In the genomic region with DNA sequence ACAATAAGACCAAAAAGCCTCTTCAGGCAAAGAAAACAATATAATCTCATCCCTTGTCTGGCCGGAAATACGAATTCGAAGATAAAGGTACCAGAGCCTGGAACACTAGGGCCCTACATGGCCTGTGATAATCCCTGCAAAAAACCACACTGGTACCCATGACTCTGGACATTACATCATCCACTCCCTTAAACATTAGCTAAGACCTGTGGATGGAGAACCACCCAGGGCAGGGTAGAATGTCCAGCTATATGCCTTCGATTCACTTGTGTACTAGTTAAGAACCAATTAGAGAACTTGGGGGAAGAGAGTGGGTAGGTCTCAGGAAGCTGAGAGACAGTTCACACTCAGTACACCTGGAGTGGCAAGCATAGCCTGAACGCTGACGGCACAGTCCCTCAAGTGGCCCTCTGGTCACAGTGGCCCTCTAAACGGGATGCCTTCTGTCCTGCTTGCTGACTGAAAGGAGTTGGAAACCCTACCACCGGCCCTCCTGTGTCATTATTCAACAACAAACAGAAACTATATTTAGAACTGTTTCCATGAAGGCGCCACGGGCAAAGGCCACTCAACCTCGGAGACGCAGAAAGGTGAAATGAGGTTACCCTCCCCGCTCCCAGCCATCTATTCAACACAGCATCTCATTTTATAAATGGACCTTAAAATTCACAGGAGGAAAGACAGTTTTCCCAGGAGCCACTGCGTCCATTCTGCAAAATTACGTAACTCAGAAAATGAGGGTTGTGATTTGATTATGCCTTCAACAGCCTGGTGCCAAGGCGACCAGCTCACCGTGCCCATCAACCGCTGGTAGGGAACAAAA, we compare ENCODE assay signal across 9 mouse cellular contexts.
DNase-seq lines count a peak whose midpoint lies in the region.
"Had no signal": no experiment of that assay in that cellular context is flagged by ENCODE, and none has a peak within 500 bp of the region (broad histone marks: within the 10 kb centered on the region; RNA-seq: fewer than 3 reads in every experiment).

No protein-coding gene starts in this region.

- DNase-seq in layer of hippocampus, adult 11-12 months (ENCODE audit: low spot score) = peak; percentile 29
- DNase-seq in layer of hippocampus, postnatal 25 days (ENCODE audit: extremely low spot score in 1 of 2, low spot score in 1 of 2) = no peak
- peak; percentile 97 for DNase-seq in heart, adult 11 months
- DNase-seq in kidney, adult 18-20 months = peak; percentile 78
- DNase-seq in lung, postnatal 25 days (ENCODE audit: low spot score) = peak; percentile 60
- no peak for DNase-seq in frontal cortex, postnatal 25 days (ENCODE audit: low spot score in 2 of 2)
- DNase-seq in left cerebral cortex, postnatal 4 days = no peak
- no peak for DNase-seq in urinary bladder, postnatal 10 days (ENCODE audit: low spot score)
- DNase-seq: cerebellum, adult 18-20 months had no signal

- intact Hi-C loops in left cerebral cortex, postnatal 4 days (cut with DNase I) = no loop called here

Comparison
In these comparisons a context has a peak if more than half of its experiments do, and no peak if none do; other contexts are left out.
1. DNase-seq: peak in layer of hippocampus, adult 11-12 months (single experiment), heart, adult 11 months (single experiment), kidney, adult 18-20 months (single experiment) and lung, postnatal 25 days (single experiment); none in layer of hippocampus, postnatal 25 days (0 of 2), frontal cortex, postnatal 25 days (0 of 2), left cerebral cortex, postnatal 4 days (single experiment) and urinary bladder, postnatal 10 days (single experiment).